Mouse (Mus musculus) cerebellum, adult 18-20 months (tissue): Measurements from ENCODE around the gene Gm10563.

ENCODE experiments used
- DNase-seq, 2 experiments: peaks; one replicate each; pipeline ENCODE4 v3.0.0; 2021

Gm10563 gene

DNA sequence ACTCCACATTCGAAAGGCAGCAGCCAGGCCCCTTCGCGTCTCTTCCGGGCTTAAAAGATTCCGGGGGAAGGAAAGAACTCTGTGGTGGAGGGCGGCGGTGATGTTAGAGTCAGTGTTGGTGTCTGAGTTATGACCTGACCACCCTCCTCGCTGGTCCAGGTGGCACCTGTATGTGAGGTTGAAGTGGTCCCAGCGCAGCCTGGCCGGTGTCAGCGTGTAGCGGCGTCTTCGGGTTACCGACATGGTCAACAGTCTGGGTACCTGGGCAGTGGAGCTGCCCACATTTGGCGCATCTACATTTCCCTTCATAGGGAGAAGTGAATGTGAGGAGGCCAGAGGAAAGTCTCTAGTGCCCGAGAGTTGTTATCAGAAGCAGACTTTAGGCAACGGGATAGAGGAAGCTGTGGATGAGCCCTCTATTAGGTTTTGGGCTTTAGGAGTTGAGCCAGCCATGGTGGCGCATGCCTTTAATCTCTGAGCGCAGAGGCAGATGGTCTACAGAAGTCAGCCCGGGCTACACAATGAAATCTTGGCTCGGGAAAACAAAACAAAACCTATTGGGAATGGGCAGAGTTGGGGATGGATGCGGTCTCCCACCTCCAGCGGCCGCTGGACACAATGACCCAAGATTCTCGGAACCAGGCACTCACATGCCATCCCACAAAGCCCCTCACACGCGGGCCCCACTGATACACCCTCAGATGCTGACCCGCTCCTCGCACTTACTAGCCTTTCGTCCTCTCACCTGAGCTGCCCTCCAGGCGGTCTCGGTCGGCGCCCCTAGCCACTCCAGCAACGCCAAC lies 7.3 kb upstream of the Gm10563 start:
- DNase-seq, result peak; percentile 58 to 70

DNA sequence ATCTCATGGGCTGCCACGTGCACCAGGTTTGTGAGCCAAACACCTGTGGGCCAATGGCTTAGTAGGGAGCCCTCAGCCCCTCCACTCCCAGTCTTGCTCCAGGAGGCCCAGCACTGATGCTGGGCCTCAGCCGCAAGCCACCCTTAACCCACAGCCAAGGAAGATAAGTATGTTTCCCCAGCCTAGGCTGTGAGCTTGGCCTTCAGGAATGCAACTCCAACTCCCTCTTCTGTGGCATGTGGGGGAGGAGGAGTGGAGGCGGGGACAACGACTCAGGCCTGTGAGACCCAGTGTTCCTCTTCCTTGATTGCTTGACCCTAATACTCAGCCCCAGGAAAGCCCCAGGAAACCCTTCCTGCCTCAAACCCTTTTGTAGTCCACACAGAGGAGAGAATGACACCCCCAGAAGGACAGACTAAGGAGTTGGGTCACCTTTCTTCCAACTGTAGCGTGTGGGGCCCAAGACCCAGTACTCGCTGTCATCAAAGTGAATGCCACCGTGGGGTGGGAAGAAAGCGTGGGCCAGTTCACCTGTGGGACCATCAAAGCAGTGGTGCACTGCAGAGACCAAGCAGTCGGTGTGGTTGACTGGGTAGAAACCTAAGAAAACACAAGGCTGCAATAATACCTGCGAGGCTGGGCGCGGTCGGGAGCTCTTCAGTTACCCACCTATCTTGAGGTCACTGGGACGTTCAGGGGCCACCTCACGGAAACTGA lies 6.5 kb upstream of the Gm10563 start:
- peak in 1 of 2 experiments; percentile 10 for DNase-seq

DNA sequence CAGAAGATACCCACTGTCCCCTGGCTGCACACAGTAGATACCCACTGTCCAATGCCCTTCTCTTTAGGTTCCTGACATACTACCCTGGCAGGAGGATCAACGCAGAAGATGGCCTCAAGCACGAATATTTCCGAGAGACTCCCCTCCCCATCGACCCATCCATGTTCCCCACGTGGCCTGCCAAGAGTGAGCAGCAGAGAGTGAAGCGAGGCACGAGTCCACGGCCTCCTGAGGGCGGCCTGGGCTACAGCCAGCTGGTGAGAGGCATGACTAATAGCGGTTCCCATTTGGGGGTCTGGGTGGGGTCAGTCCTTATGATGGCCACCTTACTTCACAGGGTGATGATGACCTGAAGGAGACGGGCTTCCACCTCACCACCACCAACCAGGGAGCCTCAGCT lies 4.1 kb upstream of the Gm10563 start:
- peak in 1 of 2 experiments; percentile 29 for DNase-seq

DNA sequence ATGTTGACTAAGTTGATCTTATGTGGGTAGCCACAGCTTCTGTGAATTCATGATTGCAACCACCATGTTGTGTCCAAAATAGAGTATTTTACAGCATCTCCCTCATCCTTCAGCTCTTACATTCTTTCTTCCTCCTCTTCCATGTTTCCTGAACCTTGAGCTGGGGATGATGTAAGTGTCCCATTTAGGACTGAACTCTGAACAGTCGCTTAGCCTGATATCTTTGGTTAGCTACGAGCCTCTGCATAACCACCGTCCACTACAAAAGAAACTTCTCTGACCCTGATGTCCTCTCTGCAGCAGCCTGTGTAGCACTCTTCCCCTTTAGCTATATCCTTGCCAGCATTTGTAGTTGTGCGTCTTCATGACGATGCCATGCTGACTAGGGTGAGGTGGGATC lies 513 bp upstream of the Gm10563 start:
- no peak for DNase-seq

DNA sequence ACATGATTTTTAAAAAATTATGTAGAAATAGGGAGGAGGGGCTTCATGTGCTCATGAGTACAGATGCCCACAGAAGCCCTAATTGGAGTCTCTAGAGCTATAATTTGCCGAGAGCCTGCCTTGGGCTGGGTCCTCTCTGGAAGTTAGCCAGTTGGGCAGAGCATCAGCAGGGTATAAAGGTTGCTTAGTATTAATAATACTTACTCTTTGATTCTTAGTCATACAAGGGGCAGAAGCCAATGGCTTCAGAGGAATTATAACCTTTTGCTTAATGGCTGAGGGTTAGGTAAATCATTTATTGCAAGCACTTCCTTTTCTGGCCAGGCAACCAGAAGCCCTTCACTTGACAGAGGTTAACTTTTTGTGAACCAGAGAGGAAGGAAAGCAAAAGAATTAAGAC lies 1.7 kb downstream of the Gm10563 start:
- DNase-seq, result no peak

DNA sequence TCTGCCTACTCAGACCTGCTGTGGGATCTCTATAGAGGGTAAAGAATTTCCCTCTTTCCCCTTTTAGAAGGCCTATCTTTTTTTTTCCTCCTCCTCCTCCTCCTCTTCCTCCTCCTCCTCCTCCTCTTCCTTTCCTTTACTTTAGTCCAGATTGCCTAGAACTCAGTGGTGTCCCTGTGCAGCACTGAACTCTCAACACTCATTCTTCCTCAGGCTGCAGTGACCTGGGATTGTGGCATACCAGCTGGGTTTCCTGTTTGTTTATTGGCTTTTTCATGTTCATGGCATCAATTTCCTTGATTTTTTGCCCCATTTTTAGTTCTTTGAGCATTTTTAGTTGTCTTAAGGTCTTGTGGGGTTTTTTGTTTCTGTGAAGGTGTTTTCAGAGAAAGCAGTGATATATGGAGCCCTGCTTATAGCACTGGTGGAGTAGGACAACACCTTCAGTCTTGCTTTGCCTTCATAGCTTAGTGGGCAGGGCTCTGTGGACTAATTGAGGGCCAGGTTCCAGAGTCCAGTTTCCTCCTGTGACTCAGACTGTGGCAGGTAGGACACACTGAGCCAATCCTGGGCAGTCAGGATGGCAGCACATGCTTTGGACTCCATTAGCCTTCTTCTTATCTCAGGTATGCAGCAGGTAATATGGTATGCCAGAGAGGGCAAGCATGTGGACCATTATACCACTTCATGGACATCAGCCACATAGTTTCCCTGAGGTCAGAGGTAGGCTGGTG lies 9.3 kb downstream of the Gm10563 start:
- no peak for DNase-seq

DNA sequence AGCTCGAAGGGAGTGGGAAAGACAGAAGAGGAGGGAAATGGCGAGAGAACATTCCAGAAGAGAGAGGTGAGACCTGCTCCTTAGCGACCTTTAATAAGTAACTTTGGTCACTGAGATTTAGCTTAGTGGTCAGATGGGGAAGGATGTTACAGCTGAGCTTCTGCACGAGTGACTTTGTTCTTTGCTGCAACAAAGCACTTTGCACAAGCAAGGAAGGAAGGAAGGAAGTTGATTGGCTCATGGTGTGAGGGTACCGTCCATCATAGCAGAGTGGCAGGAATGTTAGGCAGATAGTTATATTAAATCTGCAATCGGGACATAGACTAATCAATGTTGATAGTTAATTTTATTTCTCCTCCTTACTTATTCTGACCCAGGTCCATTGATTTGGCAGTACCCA lies 14.9 kb downstream of the Gm10563 start:
- no peak for DNase-seq

DNA sequence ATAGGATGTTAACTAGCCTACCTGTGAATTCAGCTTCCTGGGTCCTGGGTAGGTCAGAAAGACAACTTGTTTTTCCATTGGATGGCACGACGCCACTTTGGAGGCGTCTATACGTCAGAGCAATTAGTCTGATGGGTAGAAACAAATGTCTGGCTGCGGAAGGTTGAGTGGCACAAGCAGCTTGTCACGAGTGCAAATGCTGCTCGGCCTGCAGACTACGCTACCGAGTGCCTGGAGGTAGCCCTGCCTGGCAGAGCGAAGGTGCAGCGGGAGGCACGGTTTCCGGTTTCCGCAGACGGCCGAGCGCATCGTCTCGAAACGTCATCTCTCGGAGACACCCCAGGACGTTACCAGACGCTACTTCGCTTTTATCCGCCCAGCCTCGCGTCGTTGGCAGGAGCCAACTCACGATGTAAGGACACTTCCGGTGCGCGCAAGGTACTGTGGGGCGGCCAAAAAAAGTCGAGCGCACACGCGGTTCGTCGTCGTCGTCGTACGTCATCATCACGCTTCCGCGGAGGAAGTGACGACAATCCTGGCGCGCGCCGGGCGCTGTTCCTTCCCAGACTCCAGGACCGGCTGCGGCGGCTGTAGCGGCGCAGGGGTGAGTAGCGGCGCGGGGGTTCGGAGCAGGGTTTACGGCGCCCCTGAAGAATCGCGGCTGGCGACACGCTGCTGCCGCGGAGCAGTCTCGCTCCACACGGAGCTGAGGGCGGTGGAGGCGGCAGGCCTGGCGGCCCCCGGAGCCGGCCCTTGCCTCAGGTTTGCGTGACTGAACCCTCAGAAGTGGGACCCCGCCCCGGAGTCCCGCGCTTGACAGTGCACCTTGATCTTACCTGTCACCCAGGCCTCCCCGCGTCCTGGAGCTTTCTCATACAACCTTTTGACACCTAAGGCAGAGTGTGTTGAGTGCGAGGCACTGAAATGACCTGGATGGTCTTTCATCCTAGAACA lies 20.6 kb downstream of the Gm10563 start, which contains the start of gene Cdk11b:
TSS of gene Cdk11b (plus strand) at position 517 of the 954 bp plus-strand sequence.
- DNase-seq, result peak; percentile 97

DNA sequence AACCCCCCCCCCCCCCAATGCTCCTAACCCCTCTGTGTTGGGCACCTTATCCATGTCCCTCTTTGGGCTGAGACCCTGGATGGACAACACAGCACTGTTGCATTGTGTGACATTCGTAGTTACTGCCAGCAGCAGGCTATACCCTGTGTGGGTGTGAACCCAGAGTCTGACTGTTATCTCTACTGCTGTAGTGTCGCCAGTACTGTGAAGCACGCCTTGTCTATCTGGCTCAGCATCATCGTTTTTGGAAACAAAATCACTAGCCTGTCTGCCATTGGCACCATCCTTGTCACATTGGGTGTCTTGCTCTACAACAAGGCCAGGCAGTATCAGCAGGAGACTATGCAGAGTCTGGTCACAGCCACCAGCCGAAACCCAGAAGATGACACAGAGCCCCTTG lies 26.9 kb downstream of the Gm10563 start:
- DNase-seq, result no peak

DNA sequence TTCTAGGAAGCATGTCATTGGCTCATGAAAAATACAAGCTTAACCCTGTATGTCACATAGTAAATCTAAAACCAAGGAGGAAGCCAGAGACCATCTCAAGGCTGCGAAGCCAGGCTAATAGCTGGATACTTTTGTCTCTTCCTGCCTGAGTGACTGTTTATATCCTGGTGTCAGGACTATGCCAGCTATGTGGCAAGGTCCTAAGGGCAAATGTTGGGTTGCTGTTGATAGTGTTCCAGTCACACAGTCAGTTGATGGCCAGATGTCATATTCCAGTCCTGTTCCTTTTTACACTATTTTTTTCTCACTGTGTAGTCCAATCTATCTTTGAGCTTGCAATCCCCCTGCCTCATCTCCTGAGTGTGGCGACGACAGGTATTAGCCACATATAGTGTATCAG lies 31.9 kb downstream of the Gm10563 start:
- DNase-seq, result no peak

DNA sequence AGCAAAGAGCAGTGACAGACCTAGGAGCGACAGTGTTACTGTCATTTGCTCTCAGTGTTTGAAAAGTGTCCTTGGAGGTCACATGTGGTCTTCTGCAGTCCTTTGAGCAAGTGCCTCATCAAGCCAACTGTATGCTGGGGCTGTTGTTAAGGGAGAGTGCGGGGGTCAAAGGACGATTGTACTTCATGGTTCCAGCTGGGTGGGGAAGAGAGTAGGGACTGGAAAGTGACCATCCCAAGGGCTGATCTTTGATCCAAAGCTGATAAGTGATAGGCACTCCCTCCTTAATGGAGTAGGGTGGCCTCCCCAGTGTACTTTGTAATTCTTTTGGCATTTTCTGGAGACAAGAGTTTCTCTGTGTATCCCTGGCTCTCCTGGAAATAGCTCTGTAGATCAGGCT lies 33.3 kb downstream of the Gm10563 start:
- DNase-seq, result no peak

DNA sequence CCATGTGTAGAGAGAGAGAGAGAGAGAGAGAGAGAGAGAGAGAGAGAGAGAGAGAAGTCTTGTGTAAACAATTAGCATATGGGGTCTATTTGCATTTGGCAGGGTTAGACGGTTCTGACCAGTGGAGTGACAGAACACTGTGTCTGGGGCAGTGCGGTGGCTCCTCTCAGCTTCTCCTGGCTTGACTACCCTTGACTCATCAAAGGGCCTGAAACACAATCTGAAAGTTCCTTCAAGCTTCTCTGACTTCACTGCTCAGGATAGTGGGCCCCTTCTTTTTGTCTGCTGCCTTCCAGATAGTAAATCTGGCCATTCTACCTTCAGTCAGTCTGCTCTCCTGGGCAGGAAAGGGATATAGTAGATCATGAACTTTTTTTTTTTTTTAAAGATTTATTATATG lies 38.4 kb downstream of the Gm10563 start:
- DNase-seq, result no peak

DNA sequence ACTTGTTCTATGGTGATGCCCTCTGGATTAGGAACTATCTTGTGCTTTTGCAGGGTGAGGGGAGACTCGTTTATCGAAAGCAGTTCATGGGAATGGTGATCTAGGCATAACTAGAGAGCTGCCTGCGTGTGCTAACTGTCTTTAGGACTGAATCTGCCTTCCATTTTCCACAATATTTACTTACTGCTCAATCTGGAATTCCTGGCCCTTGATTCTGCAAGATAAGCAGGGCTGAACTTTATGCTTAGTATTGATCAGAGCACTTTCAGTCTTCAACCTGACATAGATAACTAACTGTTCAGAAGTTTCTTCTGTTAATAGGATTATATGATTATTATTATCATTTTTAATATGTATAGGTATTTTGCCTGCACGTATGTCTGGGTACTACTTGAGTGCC lies 40.1 kb downstream of the Gm10563 start:
- DNase-seq, result no peak

DNA sequence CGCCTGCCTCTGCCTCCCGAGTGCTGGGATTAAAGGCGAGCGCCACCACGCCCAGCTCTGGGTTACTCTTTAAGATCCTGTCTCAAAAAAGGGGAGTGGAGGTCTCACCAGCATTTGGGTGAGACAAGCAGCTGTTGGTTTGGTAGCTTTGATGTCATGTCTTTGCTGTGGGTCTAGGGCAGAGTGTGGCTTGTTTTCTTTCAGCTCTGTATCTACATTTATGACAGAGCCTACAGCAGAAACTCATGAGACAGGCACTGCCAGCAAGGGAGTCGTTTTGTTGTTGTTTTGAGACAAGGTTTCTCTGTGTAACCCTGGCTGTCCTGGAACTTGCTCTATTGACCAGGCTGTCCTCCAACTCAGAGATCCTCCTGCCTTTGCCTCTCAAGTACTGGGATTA lies 41.4 kb downstream of the Gm10563 start:
- DNase-seq, result no peak

DNA sequence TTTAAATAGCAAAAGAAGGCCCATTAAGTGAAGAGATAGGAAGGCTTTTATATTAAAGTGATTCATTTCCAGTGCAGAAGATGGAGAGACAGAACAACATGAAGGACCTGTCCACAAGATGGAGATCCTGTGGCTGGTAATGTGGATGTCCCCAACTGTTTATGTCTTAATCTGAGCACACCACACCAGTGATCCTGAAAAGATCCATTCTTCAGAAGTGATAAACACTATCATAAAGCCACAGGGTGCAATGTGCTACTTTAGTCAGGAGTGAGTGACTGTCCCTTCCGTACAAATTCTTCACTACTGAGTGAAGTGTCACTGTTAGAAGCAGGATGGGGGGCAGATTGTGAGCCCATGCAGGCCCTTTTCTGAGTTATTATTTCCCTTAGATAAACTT lies 42.5 kb downstream of the Gm10563 start:
- no peak for DNase-seq

DNA sequence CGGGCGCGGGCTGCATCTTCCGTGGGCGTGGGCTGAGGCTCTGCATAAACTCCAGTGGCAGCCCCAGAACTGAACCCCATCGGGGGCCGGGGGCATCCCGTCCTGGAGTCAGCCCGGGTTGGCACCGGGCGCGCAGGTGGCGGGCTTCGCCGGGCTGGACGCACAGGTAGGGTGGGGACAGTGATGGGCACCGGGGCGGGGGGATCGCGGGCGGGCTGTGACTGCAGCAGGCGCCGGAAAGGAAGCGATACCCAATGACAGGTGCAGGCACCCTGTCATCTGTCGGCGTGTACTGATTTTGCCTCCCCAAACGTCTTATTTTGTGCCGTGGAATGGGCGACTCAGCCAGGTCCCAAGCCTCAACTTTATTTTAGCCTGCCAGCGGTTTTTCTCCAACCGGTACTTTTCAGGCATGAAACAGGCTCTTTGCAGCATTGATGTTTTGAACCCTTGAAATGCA lies 43.2 kb downstream of the Gm10563 start:
- no peak for DNase-seq

DNA sequence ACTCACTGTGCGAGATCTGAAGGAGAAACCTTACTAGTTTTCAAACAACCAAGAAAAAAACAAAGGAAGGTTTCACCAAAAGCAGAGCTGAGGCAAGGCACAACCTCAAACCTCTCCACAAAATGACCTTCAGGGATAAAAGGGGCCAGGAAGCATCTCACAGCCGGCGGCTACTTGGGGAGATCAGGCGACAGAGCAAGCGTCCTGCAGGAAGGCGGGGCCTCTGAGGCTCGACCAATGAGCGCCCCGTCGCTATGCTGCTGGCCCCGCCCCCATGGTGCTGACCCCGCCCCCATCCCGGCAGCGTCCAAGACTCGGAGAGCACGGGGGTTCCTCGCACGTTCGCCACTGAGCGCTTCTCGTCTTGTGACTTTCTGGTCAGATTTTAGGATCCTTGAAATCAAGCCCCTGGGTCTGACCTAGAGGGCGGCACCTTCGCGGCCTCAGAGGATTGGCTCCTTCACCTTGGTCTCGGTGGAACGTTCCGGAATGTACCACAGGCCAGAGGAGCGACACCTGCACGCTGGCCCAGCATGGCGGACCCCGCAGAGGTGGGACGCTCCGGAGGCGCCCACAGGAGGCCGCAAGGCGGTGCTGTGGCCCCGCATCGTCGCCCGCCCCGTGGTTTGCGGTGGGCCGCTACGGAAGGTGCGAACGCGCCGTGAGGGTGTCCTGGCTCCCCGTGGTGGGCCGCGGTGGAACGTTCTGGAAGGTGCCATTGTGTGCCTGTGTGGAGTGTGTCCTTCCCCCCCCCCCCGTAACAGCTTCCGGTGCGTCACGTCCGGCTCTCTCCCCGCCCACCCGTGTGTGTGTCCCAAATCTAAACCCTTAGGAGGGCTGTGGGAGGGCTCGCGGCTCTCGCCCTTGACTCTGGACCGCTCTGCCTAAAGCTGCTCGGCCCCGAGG lies 43.9 kb downstream of the Gm10563 start, which contains the start of gene Slc35e2:
TSS of gene Slc35e2 (plus strand) at position 326 of the 906 bp plus-strand sequence.
- peak; percentile 90 to 94 for DNase-seq

DNA sequence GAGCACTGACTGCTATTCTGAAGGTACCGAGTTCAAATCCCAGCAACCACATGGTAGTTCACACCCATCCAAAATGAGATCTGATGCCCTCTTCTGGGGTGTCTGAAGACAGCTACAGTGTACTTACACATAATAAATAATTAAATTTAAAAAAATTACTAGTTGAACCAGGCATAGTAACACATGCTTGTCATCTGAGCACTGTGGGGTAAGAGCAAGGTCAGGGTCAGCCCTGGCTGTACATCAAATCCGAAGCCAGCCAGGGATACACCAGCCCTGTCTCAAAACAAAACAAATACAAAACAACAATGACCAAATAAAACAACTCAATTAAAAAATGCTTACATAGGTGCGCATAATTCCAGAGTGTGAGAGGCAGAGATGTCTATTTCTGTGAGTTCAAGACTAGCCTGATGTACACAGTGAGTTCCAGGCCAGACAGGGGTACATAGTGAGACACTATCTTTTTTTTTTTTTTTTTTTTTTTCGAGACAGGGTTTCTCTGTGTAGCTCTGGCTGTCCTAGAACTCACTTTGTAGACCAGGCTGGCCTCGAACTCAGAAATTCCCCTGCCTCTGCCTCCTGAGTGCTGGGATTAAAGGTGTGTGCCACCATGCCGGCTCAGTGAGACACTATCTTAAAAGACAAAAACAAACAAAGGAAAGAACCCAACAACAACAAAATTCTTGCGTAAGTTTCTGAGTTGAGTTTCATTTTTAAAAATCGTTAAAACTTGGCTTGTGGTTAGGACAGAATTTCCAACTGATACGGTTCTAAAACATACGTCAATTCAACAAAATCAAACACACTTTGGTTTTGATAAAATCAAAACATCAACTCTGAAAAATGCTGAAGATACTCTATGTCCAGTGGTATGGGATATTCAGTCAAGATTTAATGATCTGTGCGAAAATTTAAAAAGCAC lies 45.0 kb downstream of the Gm10563 start:
- no peak for DNase-seq

DNA sequence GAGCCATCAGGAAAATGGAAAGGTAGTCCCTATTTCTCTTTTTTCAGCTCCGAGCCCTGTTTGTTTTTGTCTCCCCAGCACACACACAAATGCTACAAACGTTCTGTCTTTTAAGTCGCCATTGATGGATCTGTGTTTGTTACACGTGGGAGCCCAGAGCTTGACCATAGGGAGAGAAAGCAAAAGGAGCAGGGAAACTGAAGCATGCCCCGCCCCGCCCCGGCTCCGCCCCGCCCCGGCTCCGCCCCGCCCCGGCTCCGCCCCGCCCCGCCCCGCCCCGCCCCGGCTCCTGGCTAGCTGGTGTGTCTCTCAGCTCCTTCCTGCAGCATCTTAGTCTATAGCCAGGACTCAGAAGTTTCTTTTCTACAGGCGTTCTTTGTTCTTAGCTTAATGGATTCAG lies 46.7 kb downstream of the Gm10563 start:
- DNase-seq, result no peak

DNA sequence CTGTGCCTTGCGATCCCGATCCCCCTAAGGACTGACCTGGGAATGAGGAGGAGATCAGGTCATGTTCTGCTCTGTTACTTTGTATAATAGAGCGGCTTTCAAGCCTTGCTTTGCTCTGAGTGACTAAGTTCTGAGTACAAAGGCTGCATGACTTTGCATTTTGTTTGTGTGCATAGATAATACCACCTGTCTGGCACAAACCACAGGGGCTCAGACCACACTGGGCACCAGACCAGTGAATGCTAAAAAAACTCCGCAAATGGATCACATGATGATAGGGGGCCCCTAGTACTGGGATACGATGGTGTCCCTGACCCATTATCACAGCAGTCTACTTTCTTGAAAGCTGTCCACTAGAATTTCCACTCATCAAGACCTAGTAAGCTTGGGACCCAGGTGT lies 48.6 kb downstream of the Gm10563 start:
- no peak for DNase-seq
